Mouse (Mus musculus): ENCODE data around the gene Pmel. TPM values are rescaled to one million over a fixed set of nuclear protein-coding genes. Genes with fewer than 3 reads are reported as not detected.
A peak's percentile ranks its signal among the peaks of the same experiment; 100 is the strongest.
"Not testable (repeated sequence)": the region's sequence is repeated elsewhere in the genome, so short reads cannot be mapped to it uniquely, and the experiment has no call there.

The Pmel gene
- polyA plus RNA-seq, 1 experiment from 2014 or later: 5.8 TPM

- H3K4me2 ChIP-seq (replicated peaks; ENCODE audit: low read depth, low read length): no peak overlapping the region; the same call in 1 of the 2 replicates
- H3K36me3 ChIP-seq (ENCODE audit: control insufficient read depth, insufficient read depth, low read length): 0 out of 2 replicates have a peak, but pooled peaks cover 2% of the 10 kb centered on the region
- DNase-seq (ENCODE audit: low spot score): no peak
- no peaks in the 10 kb centered on the region for H3K9me3 ChIP-seq (ENCODE audit: control insufficient read depth, low read length)
- no peak overlapping the region for H3K9ac ChIP-seq (ENCODE audit: low read depth, low read length)
- H3K27me3 ChIP-seq (ENCODE audit: control insufficient read depth, insufficient read depth, low read length): no peaks in the 10 kb centered on the region
- no peak overlapping the region for H3K27ac ChIP-seq (ENCODE audit: low read depth, low read length)
- ATAC-seq (ENCODE audit: low FRiP score): no peak
- no peak overlapping the region for H3K4me3 ChIP-seq (ENCODE audit: low read depth, low read length)
- 92% methylated on average over 6 of the region's 6 CpGs for WGBS
- no peaks in the 10 kb centered on the region for H3K4me1 ChIP-seq (replicated peaks; ENCODE audit: control insufficient read depth, insufficient read depth, low read length)
These were observed 6.8 kb upstream of the Pmel start for GRCm38 (mm10) chr10:128697072-128697725.

- no peaks in the 10 kb centered on the region for H3K9me3 ChIP-seq (ENCODE audit: control insufficient read depth, low read length)
- H3K27me3 ChIP-seq (ENCODE audit: control insufficient read depth, insufficient read depth, low read length): no peaks in the 10 kb centered on the region
- no peaks in the 10 kb centered on the region for H3K4me1 ChIP-seq (replicated peaks; ENCODE audit: control insufficient read depth, insufficient read depth, low read length)
- DNase-seq (ENCODE audit: low spot score): no peak
- H3K27ac ChIP-seq (ENCODE audit: low read depth, low read length): no peak overlapping the region
- WGBS: 81% methylated on average over 5 of the region's 5 CpGs
- no peak for ATAC-seq (ENCODE audit: low FRiP score)
- no peak overlapping the region for H3K9ac ChIP-seq (ENCODE audit: low read depth, low read length)
- 0 out of 2 replicates have a peak, but pooled peaks cover 2% of the 10 kb centered on the region for H3K36me3 ChIP-seq (ENCODE audit: control insufficient read depth, insufficient read depth, low read length)
- no peak overlapping the region for H3K4me2 ChIP-seq (replicated peaks; ENCODE audit: low read depth, low read length)
- no peak overlapping the region for H3K4me3 ChIP-seq (ENCODE audit: low read depth, low read length)
These were observed 5.0 kb upstream of the Pmel start for GRCm38 (mm10) chr10:128699006-128699405.

- no peak overlapping the region for H3K9ac ChIP-seq (ENCODE audit: low read depth, low read length)
- no peak overlapping the region for H3K4me3 ChIP-seq (ENCODE audit: low read depth, low read length)
- no peak overlapping the region for H3K27ac ChIP-seq (ENCODE audit: low read depth, low read length)
- 0 out of 2 replicates have a peak, but pooled peaks cover 2% of the 10 kb centered on the region for H3K36me3 ChIP-seq (ENCODE audit: control insufficient read depth, insufficient read depth, low read length)
- no peak for DNase-seq (ENCODE audit: low spot score)
- no peak overlapping the region for H3K4me2 ChIP-seq (replicated peaks; ENCODE audit: low read depth, low read length)
- H3K4me1 ChIP-seq (replicated peaks; ENCODE audit: control insufficient read depth, insufficient read depth, low read length): no peaks in the 10 kb centered on the region
- H3K27me3 ChIP-seq (ENCODE audit: control insufficient read depth, insufficient read depth, low read length): no peaks in the 10 kb centered on the region
- no peak for ATAC-seq (ENCODE audit: low FRiP score)
- no peaks in the 10 kb centered on the region for H3K9me3 ChIP-seq (ENCODE audit: control insufficient read depth, low read length)
- WGBS: 84% methylated on average over 11 of the region's 11 CpGs
These were observed 4.4 kb upstream of the Pmel start for GRCm38 (mm10) chr10:128699611-128700010.

GRCm38 (mm10) chr10:128700712-128701111 is 3.3 kb upstream of the Pmel start:
- no peaks in the 10 kb centered on the region for H3K4me1 ChIP-seq (replicated peaks; ENCODE audit: control insufficient read depth, insufficient read depth, low read length)
- H3K9ac ChIP-seq (ENCODE audit: low read depth, low read length): no peak overlapping the region
- no peak for DNase-seq (ENCODE audit: low spot score)
- WGBS: 96% methylated on average over 5 of the region's 5 CpGs
- ATAC-seq (ENCODE audit: low FRiP score): no peak
- no peak overlapping the region for H3K4me3 ChIP-seq (ENCODE audit: low read depth, low read length)
- H3K27me3 ChIP-seq (ENCODE audit: control insufficient read depth, insufficient read depth, low read length): no peaks in the 10 kb centered on the region
- no peaks in the 10 kb centered on the region for H3K9me3 ChIP-seq (ENCODE audit: control insufficient read depth, low read length)
- no peak overlapping the region for H3K4me2 ChIP-seq (replicated peaks; ENCODE audit: low read depth, low read length)
- H3K27ac ChIP-seq (ENCODE audit: low read depth, low read length): no peak overlapping the region
- 0 out of 2 replicates have a peak, but pooled peaks cover 2% of the 10 kb centered on the region for H3K36me3 ChIP-seq (ENCODE audit: control insufficient read depth, insufficient read depth, low read length)

- no peak for DNase-seq (ENCODE audit: low spot score)
- Histone ChIP-seq H3K27ac (ENCODE audit: low read depth, low read length) (no peak overlapping the region), H3K9ac (ENCODE audit: low read depth, low read length) (no peak overlapping the region), H3K9me3 (ENCODE audit: control insufficient read depth, low read length) (no peaks in the 10 kb centered on the region), H3K4me1 (replicated peaks; ENCODE audit: control insufficient read depth, insufficient read depth, low read length) (no peaks in the 10 kb centered on the region), H3K4me2 (replicated peaks; ENCODE audit: low read depth, low read length) (no peak overlapping the region), H3K4me3 (ENCODE audit: low read depth, low read length) (no peak overlapping the region), H3K27me3 (ENCODE audit: control insufficient read depth, insufficient read depth, low read length) (no peaks in the 10 kb centered on the region), H3K36me3 (ENCODE audit: control insufficient read depth, insufficient read depth, low read length) (0 out of 2 replicates have a peak, but pooled peaks cover 2% of the 10 kb centered on the region)
- 87% methylated on average over 6 of the region's 6 CpGs for WGBS
- no peak for ATAC-seq (ENCODE audit: low FRiP score)
These were observed 1.5 kb upstream of the Pmel start for GRCm38 (mm10) chr10:128702328-128703007.

GRCm38 (mm10) chr10:128704491-128705316 is 709 bp downstream of the Pmel start, which contains the start of gene Cdk2:
Gene Cdk2 (minus strand): TSS chr10:128705031.
- Histone ChIP-seq H3K4me1 (replicated peaks; ENCODE audit: control insufficient read depth, insufficient read depth, low read length) (no peaks in the 10 kb centered on the region), H3K27me3 (ENCODE audit: control insufficient read depth, insufficient read depth, low read length) (no peaks in the 10 kb centered on the region), H3K4me3 (ENCODE audit: low read depth, low read length) (peak within 1 kb of the TSS; percentile 73), H3K9ac (ENCODE audit: low read depth, low read length) (peak within 1 kb of the TSS; percentile 63), H3K9me3 (ENCODE audit: control insufficient read depth, low read length) (no peaks in the 10 kb centered on the region), H3K27ac (ENCODE audit: low read depth, low read length) (peak within 1 kb of the TSS; percentile 60), H3K36me3 (ENCODE audit: control insufficient read depth, insufficient read depth, low read length) (0 out of 2 replicates have a peak, but pooled peaks cover 2% of the 10 kb centered on the region), H3K4me2 (replicated peaks; ENCODE audit: low read depth, low read length) (peak within 1 kb of the TSS; percentile 82)
- DNase-seq (ENCODE audit: low spot score) (peak; percentile 95), ATAC-seq (ENCODE audit: low FRiP score) (peak; percentile 96)
- WGBS: 0% methylated on average over 51 of the region's 62 CpGs

- Histone ChIP-seq H3K9me3 (ENCODE audit: control insufficient read depth, low read length) (no peaks in the 10 kb centered on the region), H3K36me3 (ENCODE audit: control insufficient read depth, insufficient read depth, low read length) (0 out of 2 replicates have a peak, but pooled peaks cover 2% of the 10 kb centered on the region), H3K27ac (ENCODE audit: low read depth, low read length) (no peak overlapping the region), H3K9ac (ENCODE audit: low read depth, low read length) (peak overlapping the region; percentile 44), H3K4me1 (replicated peaks; ENCODE audit: control insufficient read depth, insufficient read depth, low read length) (no peaks in the 10 kb centered on the region), H3K4me2 (replicated peaks; ENCODE audit: low read depth, low read length) (peak overlapping the region; percentile 43), H3K4me3 (ENCODE audit: low read depth, low read length) (peak overlapping the region; percentile 73), H3K27me3 (ENCODE audit: control insufficient read depth, insufficient read depth, low read length) (no peaks in the 10 kb centered on the region)
- ATAC-seq (ENCODE audit: low FRiP score) (peak; percentile 25), DNase-seq (ENCODE audit: low spot score) (peak; percentile 37)
- WGBS: 10% methylated on average over 11 of the region's 11 CpGs
These were observed 1.3 kb downstream of the Pmel start for GRCm38 (mm10) chr10:128705317-128705693.

GRCm38 (mm10) chr10:128711318-128711717 is 7.3 kb downstream of the Pmel start:
- not testable (repeated sequence) for ATAC-seq (ENCODE audit: low FRiP score); H3K4me1 ChIP-seq (replicated peaks; ENCODE audit: control insufficient read depth, insufficient read depth, low read length); H3K4me3 ChIP-seq (ENCODE audit: low read depth, low read length); DNase-seq (ENCODE audit: low spot score); H3K4me2 ChIP-seq (replicated peaks; ENCODE audit: low read depth, low read length); H3K9me3 ChIP-seq (ENCODE audit: control insufficient read depth, low read length); H3K36me3 ChIP-seq (ENCODE audit: control insufficient read depth, insufficient read depth, low read length); H3K27me3 ChIP-seq (ENCODE audit: control insufficient read depth, insufficient read depth, low read length); H3K9ac ChIP-seq (ENCODE audit: low read depth, low read length); H3K27ac ChIP-seq (ENCODE audit: low read depth, low read length)
- WGBS: 93% methylated on average over 7 of the region's 7 CpGs

Data from hindbrain, embryonic 11.5 days (tissue).